Mouse (Mus musculus) midbrain, embryonic 16.5 days (tissue): ENCODE results near the gene Mrgpra2a. TPM values are rescaled to one million over a fixed set of nuclear protein-coding genes. Genes with fewer than 3 reads are reported as not detected.
"Not testable (repeated sequence)": the region's sequence is repeated elsewhere in the genome, so short reads cannot be mapped to it uniquely, and the experiment has no call there.

Experiments
- ATAC-seq: fragments of 200-750 bp; cut with Nextera tagmentation; 2 replicates; pipeline ENCODE4 v1.8.0; 2017; ENCODE audit warnings: moderate TSS enrichment
- H3K27ac ChIP-seq: fragments of 300-500 bp; sonication (generic); 2 replicates; pipeline ENCODE4 v1.5.1; 2014; ENCODE audit warnings: mild to moderate bottlenecking, low read length, mixed read lengths
- H3K27me3 ChIP-seq: fragments of 300-500 bp; sonication (generic); 2 replicates; pipeline ENCODE4 v1.6.1; 2014; ENCODE audit warnings: low read depth, low read length, mixed read lengths; ENCODE audit not compliant: control insufficient read depth, insufficient read depth
- H3K36me3 ChIP-seq: fragments of 300-500 bp; sonication (generic); 2 replicates; pipeline ENCODE4 v1.6.1; 2014; ENCODE audit warnings: mild to moderate bottlenecking, low read length, moderate library complexity, mixed read lengths; ENCODE audit not compliant: control insufficient read depth, insufficient read depth
- H3K4me1 ChIP-seq: fragments of 300-500 bp; sonication (generic); 2 replicates; pipeline ENCODE4 v1.6.1; 2014; ENCODE audit warnings: mild to moderate bottlenecking, low read length, mixed read lengths; ENCODE audit not compliant: control insufficient read depth, insufficient read depth
- H3K4me2 ChIP-seq: fragments of 300-500 bp; sonication (generic); 2 replicates; pipeline ENCODE4 v1.6.1; 2014; ENCODE audit warnings: mild to moderate bottlenecking, low read length, mixed read lengths
- H3K4me3 ChIP-seq: fragments of 300-500 bp; sonication (generic); 2 replicates; pipeline ENCODE4 v1.5.1; 2014; ENCODE audit warnings: low read depth, mild to moderate bottlenecking, low read length, moderate library complexity, mixed read lengths
- H3K9ac ChIP-seq: fragments of 300-500 bp; sonication (generic); 2 replicates; pipeline ENCODE4 v1.6.1; 2014; ENCODE audit warnings: low read depth, low read length, mixed read lengths
- H3K9me3 ChIP-seq: fragments of 300-500 bp; sonication (generic); replicated peaks from 2 replicates; pipeline ENCODE4 v1.6.1; 2014; ENCODE audit warnings: mild to moderate bottlenecking, low read length, mixed read lengths; ENCODE audit not compliant: control insufficient read depth, poor library complexity, severe bottlenecking
- WGBS: fragments of 180-500 bp; shearing (Covaris S2); extraction: QIAGEN DNeasy Blood & Tissue Kit; methylation state at CpG from one replicate; pipeline ENCODE4 v1.1.7; 2014; 5-methylcytosine and 5-hydroxymethylcytosine counted together
- polyA plus RNA-seq: library from polyadenylated mRNA; unstranded; fragments of >200 nt; fragmentation: Nextera tagmentation; extraction: Ambion mirVana; gene quantifications from 2 replicates; pipeline ENCODE4 v1.2.1, GENCODE M21; 2015

Mrgpra2a gene
- not detected in 2 replicates for polyA plus RNA-seq

DNA sequence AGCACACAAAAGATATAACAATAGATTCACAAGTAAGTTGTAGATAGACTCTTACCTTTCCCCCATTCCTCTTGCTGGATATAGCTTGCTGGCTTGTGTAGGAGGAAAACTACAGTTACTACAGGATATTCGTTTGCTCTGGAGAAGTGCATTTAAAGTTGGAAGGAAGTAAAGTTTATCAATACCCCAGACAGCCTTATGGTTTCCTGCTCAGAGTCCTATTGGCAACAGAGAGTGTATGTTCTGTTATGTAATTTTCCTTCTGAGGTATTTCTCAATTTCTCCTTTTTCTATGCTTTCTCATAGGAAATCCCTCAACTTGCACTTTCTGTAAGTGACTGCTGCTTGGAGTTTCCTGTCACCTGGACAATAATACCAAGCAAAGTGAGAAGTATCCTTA, at the start of gene Mrgpra2a:
Mrgpra2a (minus strand) TSS at position 125 of the 400 bp plus-strand sequence.
- H3K4me3 ChIP-seq, H3K27ac ChIP-seq, H3K9ac ChIP-seq, H3K36me3 ChIP-seq, H3K27me3 ChIP-seq, H3K4me1 ChIP-seq, ATAC-seq, H3K9me3 ChIP-seq, H3K4me2 ChIP-seq: not testable (repeated sequence)
- no CpG with 5 or more reads among the region's 1 CpGs for WGBS

DNA sequence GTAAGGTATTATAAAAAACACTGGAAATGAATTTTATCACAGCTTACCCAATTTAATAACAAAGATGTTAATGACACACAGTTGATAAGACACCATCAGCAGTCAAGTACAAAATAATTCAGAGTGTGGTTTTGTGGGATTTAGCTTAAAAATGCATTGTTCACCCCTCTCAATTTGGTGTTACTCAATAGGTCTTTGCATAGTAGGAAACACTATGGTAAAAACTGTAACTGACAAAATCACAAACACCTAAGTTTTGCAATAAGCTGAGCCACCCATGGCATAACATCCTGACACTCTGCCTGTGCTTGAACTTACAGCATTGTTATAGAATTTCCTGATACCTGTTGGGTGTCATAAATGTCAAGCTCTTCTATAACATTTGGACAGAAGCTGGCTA, 39.3 kb upstream of the Mrgpra2a start:
- not testable (repeated sequence) for H3K4me1 ChIP-seq, ATAC-seq, H3K9me3 ChIP-seq, H3K27me3 ChIP-seq, H3K9ac ChIP-seq, H3K4me2 ChIP-seq, H3K27ac ChIP-seq, H3K36me3 ChIP-seq, H3K4me3 ChIP-seq

DNA sequence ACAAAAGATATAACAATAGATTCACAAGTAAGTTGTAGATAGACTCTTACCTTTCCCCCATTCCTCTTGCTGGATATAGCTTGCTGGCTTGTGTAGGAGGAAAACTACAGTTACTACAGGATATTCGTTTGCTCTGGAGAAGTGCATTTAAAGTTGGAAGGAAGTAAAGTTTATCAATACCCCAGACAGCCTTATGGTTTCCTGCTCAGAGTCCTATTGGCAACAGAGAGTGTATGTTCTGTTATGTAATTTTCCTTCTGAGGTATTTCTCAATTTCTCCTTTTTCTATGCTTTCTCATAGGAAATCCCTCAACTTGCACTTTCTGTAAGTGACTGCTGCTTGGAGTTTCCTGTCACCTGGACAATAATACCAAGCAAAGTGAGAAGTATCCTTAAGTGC, 37.5 kb upstream of the Mrgpra2a start:
- not testable (repeated sequence) for H3K36me3 ChIP-seq, H3K4me3 ChIP-seq, H3K4me1 ChIP-seq, ATAC-seq, H3K27ac ChIP-seq, H3K9ac ChIP-seq, H3K27me3 ChIP-seq, H3K9me3 ChIP-seq, H3K4me2 ChIP-seq
- WGBS: no CpG with 5 or more reads among the region's 1 CpGs

DNA sequence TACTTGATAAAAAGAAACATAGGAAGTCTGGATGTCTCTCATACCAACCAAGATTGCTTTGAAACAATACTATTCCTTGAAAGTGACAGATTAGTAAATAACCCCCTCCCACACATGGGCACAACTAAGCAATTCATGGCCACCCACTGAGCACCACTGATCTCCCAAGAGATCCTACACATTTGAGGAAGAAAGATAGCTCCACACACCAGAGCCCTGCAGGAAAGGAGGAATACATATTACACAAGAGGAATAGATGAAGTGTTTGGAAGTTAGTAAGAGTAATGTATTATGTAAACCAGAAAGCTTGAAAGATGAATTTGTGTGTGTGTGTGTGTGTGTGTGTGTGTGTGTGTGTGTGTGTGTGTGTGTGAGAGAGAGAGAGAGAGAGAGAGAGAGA, 31.2 kb upstream of the Mrgpra2a start:
- not testable (repeated sequence) for ATAC-seq, H3K4me1 ChIP-seq, H3K4me2 ChIP-seq, H3K9me3 ChIP-seq, H3K9ac ChIP-seq, H3K36me3 ChIP-seq, H3K27me3 ChIP-seq, H3K4me3 ChIP-seq, H3K27ac ChIP-seq

DNA sequence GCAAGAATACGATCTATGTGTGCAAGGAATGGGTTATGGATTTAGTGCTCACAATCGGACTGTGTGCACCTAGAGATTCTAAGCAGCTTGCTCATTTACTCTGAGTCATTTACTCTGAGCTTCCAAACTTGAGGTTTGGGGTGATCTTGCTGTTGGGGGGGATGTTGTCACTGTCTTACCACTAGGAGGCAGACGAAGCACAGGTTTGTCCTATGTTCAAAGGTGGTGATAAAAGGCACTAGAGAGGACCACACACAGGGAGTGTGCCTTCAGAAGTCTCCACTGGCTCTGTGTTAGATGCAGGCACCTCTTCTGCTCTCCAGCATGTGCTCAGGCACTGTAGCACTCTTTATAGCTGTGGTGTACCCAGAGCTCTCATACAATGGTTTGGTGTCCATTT, 22.0 kb upstream of the Mrgpra2a start:
- not testable (repeated sequence) for H3K27ac ChIP-seq, H3K4me3 ChIP-seq, H3K9me3 ChIP-seq, H3K4me2 ChIP-seq, ATAC-seq, H3K36me3 ChIP-seq, H3K9ac ChIP-seq, H3K27me3 ChIP-seq, H3K4me1 ChIP-seq
- WGBS: 32% methylated on average over 1 of the region's 3 CpGs

DNA sequence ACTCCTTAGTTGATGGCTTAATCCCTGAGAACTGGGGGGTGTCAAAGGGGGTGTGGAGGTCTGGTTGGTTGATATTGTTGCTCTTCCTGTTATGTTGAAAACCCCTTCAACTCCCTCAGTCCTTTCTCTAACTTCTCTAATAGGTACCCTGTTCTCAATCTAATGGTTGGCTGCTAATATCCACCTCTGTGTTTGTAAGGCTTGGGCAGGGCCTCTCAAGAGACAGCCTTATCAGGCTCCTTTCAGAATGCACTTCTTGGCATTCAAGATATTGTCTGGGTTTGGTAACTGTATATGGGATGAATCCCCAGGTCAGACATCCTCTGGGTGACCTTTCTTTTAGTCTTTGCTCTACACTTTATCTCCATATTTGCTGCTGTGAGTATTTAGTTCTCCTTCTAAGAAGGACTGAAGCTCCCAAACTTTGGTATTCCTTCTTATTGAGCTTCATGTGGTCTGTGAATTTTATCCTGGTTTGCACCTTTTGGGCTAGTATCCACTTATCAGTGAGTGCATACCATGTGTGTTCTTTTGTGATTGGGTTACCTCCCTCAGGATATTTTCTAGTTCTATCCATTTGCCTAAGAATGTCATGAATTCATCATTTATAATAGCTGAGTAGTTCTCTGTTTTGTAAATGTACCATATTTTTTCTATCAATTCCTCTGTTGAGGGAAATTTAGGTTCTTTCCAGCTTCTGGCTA, 13.5 kb upstream of the Mrgpra2a start:
- H3K4me2 ChIP-seq, H3K27ac ChIP-seq, H3K4me3 ChIP-seq, H3K9ac ChIP-seq, H3K27me3 ChIP-seq, H3K36me3 ChIP-seq, H3K4me1 ChIP-seq, H3K9me3 ChIP-seq, ATAC-seq: not testable (repeated sequence)

DNA sequence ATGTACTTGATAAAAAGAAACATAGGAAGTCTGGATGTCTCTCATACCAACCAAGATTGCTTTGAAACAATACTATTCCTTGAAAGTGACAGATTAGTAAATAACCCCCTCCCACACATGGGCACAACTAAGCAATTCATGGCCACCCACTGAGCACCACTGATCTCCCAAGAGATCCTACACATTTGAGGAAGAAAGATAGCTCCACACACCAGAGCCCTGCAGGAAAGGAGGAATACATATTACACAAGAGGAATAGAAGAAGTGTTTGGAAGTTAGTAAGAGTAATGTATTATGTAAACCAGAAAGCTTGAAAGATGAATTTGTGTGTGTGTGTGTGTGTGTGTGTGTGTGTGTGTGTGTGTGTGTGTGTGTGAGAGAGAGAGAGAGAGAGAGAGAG, 6.2 kb downstream of the Mrgpra2a start:
- H3K4me3 ChIP-seq, H3K4me1 ChIP-seq, H3K9ac ChIP-seq, H3K27me3 ChIP-seq, H3K9me3 ChIP-seq, H3K4me2 ChIP-seq, H3K36me3 ChIP-seq, ATAC-seq, H3K27ac ChIP-seq: not testable (repeated sequence)

DNA sequence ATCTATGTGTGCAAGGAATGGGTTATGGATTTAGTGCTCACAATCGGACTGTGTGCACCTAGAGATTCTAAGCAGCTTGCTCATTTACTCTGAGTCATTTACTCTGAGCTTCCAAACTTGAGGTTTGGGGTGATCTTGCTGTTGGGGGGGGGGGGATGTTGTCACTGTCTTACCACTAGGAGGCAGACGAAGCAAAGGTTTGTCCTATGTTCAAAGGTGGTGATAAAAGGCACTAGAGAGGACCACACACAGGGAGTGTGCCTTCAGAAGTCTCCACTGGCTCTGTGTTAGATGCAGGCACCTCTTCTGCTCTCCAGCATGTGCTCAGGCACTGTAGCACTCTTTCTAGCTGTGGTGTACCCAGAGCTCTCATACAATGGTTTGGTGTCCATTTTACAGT, 15.5 kb downstream of the Mrgpra2a start:
- not testable (repeated sequence) for H3K9ac ChIP-seq, H3K4me3 ChIP-seq, H3K9me3 ChIP-seq, H3K27me3 ChIP-seq, ATAC-seq, H3K27ac ChIP-seq, H3K4me2 ChIP-seq, H3K4me1 ChIP-seq, H3K36me3 ChIP-seq
- 15% methylated on average over 1 of the region's 2 CpGs for WGBS

DNA sequence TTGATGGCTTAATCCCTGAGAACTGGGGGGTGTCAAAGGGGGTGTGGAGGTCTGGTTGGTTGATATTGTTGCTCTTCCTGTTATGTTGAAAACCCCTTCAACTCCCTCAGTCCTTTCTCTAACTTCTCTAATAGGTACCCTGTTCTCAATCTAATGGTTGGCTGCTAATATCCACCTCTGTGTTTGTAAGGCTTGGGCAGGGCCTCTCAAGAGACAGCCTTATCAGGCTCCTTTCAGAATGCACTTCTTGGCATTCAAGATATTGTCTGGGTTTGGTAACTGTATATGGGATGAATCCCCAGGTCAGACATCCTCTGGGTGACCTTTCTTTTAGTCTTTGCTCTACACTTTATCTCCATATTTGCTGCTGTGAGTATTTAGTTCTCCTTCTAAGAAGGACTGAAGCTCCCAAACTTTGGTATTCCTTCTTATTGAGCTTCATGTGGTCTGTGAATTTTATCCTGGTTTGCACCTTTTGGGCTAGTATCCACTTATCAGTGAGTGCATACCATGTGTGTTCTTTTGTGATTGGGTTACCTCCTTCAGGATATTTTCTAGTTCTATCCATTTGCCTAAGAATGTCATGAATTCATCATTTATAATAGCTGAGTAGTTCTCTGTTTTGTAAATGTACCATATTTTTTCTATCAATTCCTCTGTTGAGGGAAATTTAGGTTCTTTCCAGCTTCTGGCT, 24.0 kb downstream of the Mrgpra2a start:
- not testable (repeated sequence) for H3K9ac ChIP-seq, H3K9me3 ChIP-seq, H3K4me1 ChIP-seq, ATAC-seq, H3K27me3 ChIP-seq, H3K27ac ChIP-seq, H3K4me3 ChIP-seq, H3K4me2 ChIP-seq, H3K36me3 ChIP-seq
